Mouse (Mus musculus) forebrain, postnatal 0 days (tissue): ENCODE results near the gene Cachd1. TPM values are rescaled to one million over a fixed set of nuclear protein-coding genes. Genes with fewer than 3 reads are reported as not detected.

Experiments
- ATAC-seq: fragments of 200-750 bp; cut with Nextera tagmentation; 2 replicates; pipeline ENCODE4 v1.8.0; 2017; ENCODE audit warnings: mild to moderate bottlenecking, moderate library complexity
- DNase-seq: peaks from one replicate; pipeline ENCODE4 v3.0.0-alpha.2; 2015
- H3K27ac ChIP-seq: fragments of 300-500 bp; sonication (generic); 2 replicates; pipeline ENCODE4 v1.5.1; 2014; ENCODE audit warnings: low read depth, mild to moderate bottlenecking, antibody characterized with exemption, low read length, moderate library complexity, mixed read lengths
- H3K27me3 ChIP-seq: fragments of 300-500 bp; sonication (generic); 2 replicates; pipeline ENCODE4 v1.6.1; 2014; ENCODE audit warnings: mild to moderate bottlenecking, low read length, mixed read lengths; ENCODE audit not compliant: insufficient read depth
- H3K36me3 ChIP-seq: fragments of 300-500 bp; sonication (generic); 2 replicates; pipeline ENCODE4 v1.6.1; 2014; ENCODE audit warnings: mild to moderate bottlenecking, moderate library complexity; ENCODE audit not compliant: insufficient read depth
- H3K4me1 ChIP-seq: fragments of 300-500 bp; sonication (generic); 2 replicates; pipeline ENCODE4 v1.6.1; 2014; ENCODE audit warnings: antibody characterized with exemption; ENCODE audit not compliant: insufficient read depth
- H3K4me2 ChIP-seq: fragments of 300-500 bp; sonication (generic); 2 replicates; pipeline ENCODE4 v1.6.1; 2014; ENCODE audit warnings: low read depth, mild to moderate bottlenecking, moderate library complexity
- H3K4me3 ChIP-seq: fragments of 300-500 bp; sonication (generic); 2 replicates; pipeline ENCODE4 v1.5.1; 2014; ENCODE audit warnings: low read depth, low read length, mixed read lengths
- H3K9ac ChIP-seq: fragments of 300-500 bp; sonication (generic); 2 replicates; pipeline ENCODE4 v1.6.1; 2014; ENCODE audit warnings: mild to moderate bottlenecking
- H3K9me3 ChIP-seq: fragments of 300-500 bp; sonication (generic); 2 replicates; pipeline ENCODE4 v1.6.1; 2016; ENCODE audit warnings: low read length
- CTCF ChIP-seq: sonication (generic); IDR thresholded peaks from 2 replicates; pipeline ENCODE4 v1.5.1; 2016; ENCODE audit warnings: antibody characterized with exemption, control low read depth, low read depth
- WGBS: fragments of 180-500 bp; shearing (Covaris S2); extraction: QIAGEN DNeasy Blood & Tissue Kit; methylation state at CpG from one replicate; pipeline ENCODE4 v1.1.7; 2014; 5-methylcytosine and 5-hydroxymethylcytosine counted together
- polyA plus RNA-seq: library from polyadenylated mRNA; unstranded; fragments of >200 nt; fragmentation: Nextera tagmentation; extraction: Ambion mirVana; gene quantifications from 2 replicates; pipeline ENCODE4 v1.2.1, GENCODE M21; 2015
- total RNA-seq: library from RNA; depleted of rRNA; stranded (reverse); fragments of >200 nt; gene quantifications from 2 replicates; pipeline ENCODE4 v1.2.3, GENCODE M21; 2014

Cachd1 gene
- total and polyA plus RNA-seq, 2 experiments from 2014 or later, result 12.9 to 16.9 TPM

DNA sequence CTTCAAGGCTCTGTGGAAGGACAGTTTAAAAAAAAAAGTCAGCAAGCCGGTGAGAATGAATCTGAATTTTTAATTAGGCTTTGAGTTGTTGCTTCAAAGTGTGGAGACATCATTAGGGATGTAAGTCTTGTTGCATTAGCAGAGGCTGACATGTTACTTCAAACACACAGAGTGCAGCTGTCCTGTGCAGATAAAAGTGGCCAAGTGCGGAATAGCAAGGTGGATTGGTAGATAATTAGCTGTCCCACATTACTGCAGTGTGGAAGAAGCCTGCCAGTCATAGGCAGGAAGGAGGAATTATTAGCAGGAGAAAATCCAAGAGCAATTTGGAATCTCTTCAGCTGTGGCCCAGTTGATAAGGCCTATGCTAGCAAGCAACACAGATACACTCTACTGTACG is 10.7 kb downstream of the Cachd1 start:
- 57% methylated on average over 3 of the region's 3 CpGs for WGBS
- H3K27ac ChIP-seq, result no peak overlapping the region
- no peak overlapping the region for H3K4me2 ChIP-seq
- H3K36me3 ChIP-seq, result no peaks in the 10 kb centered on the region
- no peak for DNase-seq
- H3K9ac ChIP-seq, result no peak overlapping the region
- no peaks in the 10 kb centered on the region for H3K27me3 ChIP-seq
- ATAC-seq, result no peak
- H3K9me3 ChIP-seq, result no peaks in the 10 kb centered on the region
- no peak for TF ChIP-seq CTCF
- H3K4me1 ChIP-seq, result no peaks in the 10 kb centered on the region
- H3K4me3 ChIP-seq, result no peak overlapping the region

DNA sequence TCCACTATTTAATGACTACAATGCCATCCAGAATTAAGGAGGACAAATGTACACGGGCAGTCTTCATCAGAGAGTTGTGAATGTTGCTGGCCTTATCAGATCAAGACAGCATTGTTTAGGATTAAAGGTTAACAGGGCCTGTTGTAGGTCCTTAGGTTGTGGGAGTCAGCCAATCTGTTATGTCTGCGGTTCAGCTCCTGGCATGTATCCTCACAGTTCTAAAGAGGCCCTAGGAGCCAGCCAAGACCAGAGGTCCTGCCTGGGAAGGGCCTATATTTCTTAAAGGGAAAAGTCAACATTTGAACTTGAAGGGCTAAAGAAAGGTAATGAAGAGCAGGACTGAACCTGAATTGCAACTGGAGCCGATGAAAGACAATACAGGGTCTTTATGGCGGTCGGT is 13.7 kb downstream of the Cachd1 start:
- Histone ChIP-seq H3K27ac (no peak overlapping the region), H3K4me2 (no peak overlapping the region), H3K4me1 (no peaks in the 10 kb centered on the region), H3K27me3 (no peaks in the 10 kb centered on the region), H3K9ac (no peak overlapping the region), H3K36me3 (no peaks in the 10 kb centered on the region), H3K4me3 (no peak overlapping the region), H3K9me3 (no peaks in the 10 kb centered on the region)
- 84% methylated on average over 5 of the region's 5 CpGs for WGBS
- ATAC-seq (no peak), DNase-seq (no peak)
- no peak for TF ChIP-seq CTCF

DNA sequence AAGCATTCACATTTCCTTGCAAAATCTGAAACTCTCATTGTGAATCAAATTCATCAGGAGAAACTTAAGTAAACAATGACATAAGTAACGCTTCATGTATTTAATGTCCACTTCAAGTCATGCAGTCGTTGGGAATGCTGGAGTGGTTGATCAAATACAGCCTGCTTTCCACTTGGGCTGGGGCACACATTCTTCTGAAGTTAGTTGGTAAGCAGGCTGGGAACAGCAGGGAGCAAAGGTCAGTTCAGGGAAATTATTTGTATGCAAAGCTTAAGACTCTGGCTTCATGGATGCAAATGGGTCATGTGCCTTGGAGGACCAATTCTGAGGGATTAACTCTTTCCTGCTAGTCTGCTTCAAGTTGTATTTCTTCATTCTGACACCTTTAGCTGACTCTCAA is 16.7 kb downstream of the Cachd1 start:
- H3K4me2 ChIP-seq, result no peak overlapping the region
- no peak for ATAC-seq
- H3K27ac ChIP-seq, result no peak overlapping the region
- no peak overlapping the region for H3K9ac ChIP-seq
- DNase-seq, result no peak
- whole genome bisulfite sequencing, result 15% methylated on average over 2 of the region's 2 CpGs
- H3K9me3 ChIP-seq, result no peaks in the 10 kb centered on the region
- 0 out of 2 replicates have a peak, but pooled peaks cover 2% of the 10 kb centered on the region for H3K4me1 ChIP-seq
- no peak for TF ChIP-seq CTCF
- H3K36me3 ChIP-seq, result no peaks in the 10 kb centered on the region
- H3K4me3 ChIP-seq, result no peak overlapping the region
- no peaks in the 10 kb centered on the region for H3K27me3 ChIP-seq

DNA sequence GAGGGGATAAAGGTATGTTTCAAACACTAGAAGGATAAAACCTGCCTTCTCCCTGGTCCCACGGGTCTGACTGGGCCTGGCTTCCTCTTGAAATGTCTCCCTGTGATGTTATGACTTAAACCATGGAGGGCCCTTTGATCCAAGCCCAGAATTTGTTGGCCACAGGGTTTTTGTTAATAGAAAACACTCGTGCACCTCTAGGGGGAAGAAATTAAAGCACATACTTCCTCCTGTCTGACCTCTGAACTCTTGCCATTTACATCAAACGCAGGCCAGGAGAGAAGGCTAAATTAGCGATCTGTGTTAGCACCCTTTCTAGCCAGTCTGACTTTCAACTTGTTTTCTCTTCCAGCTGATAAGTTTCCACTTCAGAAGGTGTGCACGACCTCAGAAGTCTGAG is 19.0 kb downstream of the Cachd1 start:
- Histone ChIP-seq H3K4me1 (0 out of 2 replicates have a peak, but pooled peaks cover 2% of the 10 kb centered on the region), H3K27me3 (no peaks in the 10 kb centered on the region), H3K9me3 (no peaks in the 10 kb centered on the region), H3K4me2 (no peak overlapping the region), H3K36me3 (no peaks in the 10 kb centered on the region), H3K4me3 (no peak overlapping the region), H3K9ac (no peak overlapping the region), H3K27ac (no peak overlapping the region)
- no peak for TF ChIP-seq CTCF
- no peak for DNase-seq
- no peak for ATAC-seq
- 20% methylated on average over 5 of the region's 5 CpGs for WGBS

DNA sequence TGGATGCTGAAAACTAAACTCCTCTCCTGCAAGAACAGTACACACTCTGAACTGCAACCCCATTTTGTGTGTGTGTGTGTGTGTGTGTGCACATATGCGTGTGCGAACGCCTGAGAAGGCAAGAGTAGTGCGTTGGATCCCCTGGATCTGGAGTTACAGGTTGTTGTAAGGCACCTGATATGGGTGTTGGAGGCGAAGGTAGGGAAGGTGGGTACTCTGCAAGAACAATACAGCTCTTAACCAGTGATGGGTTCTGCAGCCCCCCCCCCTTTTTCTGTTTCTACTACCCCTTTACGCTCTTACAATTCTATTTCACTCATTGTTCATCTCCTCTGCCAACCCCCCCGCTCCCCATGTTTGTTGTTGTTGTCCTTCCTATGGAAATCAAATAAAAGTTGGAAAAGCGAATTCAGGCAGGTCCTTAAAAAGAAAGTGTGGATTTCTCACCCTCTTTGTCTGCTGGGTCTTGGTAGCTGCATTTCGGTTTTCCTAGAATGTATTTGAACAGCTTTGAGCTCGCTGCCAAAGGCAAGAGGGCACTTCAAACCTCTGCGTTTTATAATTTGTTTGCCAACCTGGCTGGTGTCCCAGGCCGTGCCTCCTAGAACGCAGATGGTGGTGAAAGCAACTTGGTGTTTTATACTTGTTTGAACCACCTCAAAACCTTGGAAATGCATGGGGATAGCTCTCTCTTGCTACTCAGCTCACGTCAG is 24.4 kb downstream of the Cachd1 start:
- TF ChIP-seq CTCF, result no peak
- no peak overlapping the region for H3K27ac ChIP-seq
- DNase-seq, result peak; percentile 40

DNA sequence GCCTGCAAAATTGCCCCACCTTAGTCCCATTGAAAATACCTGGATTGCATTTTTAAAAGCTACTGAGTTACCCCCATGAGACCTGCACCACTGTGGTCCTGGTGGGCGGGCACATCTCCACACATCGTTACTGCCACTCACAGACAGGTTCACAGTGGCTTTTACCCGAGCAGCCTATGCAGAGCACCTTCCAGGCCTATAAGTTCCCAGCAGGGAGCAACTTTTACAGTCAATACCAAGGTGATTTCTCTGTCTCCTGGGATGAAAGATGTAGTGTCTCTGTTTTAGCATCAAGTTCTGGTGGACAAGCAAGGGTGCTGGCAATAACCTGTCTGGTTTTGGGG is 24.9 kb downstream of the Cachd1 start:
- no peak for TF ChIP-seq CTCF

More for the DNA sequence above, 24.4 kb downstream of the Cachd1 start:
- H3K27me3 ChIP-seq, result no peaks in the 10 kb centered on the region
- no peaks in the 10 kb centered on the region for H3K9me3 ChIP-seq
- no peaks in the 10 kb centered on the region for H3K36me3 ChIP-seq
- 58% methylated on average over 14 of the region's 14 CpGs for WGBS
- no peak overlapping the region for H3K9ac ChIP-seq
- no peak overlapping the region for H3K4me3 ChIP-seq
- H3K4me2 ChIP-seq, result no peak overlapping the region
- peaks cover 2% of the 10 kb centered on the region; the same call in 1 of the 2 replicates for H3K4me1 ChIP-seq
- peak; percentile 40 for ATAC-seq

DNA sequence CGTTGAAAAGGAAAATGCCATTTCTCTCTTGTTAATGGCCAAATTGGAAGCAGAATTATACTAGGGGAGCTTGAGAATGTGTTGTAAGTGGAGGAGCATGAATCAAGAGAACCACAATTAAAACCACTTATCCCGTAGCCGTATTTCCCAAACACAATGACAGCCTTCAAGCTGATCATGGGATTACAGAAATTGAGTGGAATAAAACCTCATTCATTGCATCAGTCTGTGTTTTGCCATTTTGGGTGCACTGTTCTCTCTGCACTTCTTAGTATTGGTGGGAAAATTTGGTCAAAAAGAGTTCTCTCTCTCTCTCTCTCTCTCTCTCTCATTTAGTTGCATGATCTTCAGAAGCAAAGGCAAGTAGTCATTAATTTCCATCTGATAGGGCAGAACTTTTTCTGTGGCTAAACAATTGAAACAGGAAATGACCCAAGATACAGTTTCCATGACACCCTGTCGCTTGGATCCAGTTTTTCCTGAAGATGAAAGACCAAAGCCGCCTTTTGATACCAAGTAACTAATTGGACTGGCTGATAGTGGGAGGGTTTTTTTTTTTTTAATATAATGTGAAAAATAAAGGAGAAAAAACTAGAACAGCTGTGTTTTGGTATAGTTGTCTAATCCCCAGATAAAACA is 34.7 kb downstream of the Cachd1 start:
- no peak for TF ChIP-seq CTCF
- Histone ChIP-seq H3K9me3 (no peaks in the 10 kb centered on the region), H3K9ac (no peak overlapping the region), H3K27ac (0 out of 2 replicates have a peak overlapping the region, but pooled peaks have one; percentile 23), H3K4me2 (peak overlapping the region; percentile 10), H3K36me3 (no peaks in the 10 kb centered on the region), H3K4me1 (no peaks in the 10 kb centered on the region; the same call in 1 of the 2 replicates), H3K27me3 (no peaks in the 10 kb centered on the region), H3K4me3 (no peak overlapping the region)
- 10% methylated on average over 5 of the region's 5 CpGs for WGBS
- DNase-seq (peak; percentile 35), ATAC-seq (peak; percentile 62; the same call in 1 of the 2 replicates)

More for the DNA sequence above, 24.9 kb downstream of the Cachd1 start:
- no peak overlapping the region for H3K4me3 ChIP-seq
- H3K27me3 ChIP-seq, result no peaks in the 10 kb centered on the region
- H3K9ac ChIP-seq, result no peak overlapping the region
- no peak for ATAC-seq
- 53% methylated on average over 3 of the region's 3 CpGs for WGBS
- H3K9me3 ChIP-seq, result no peaks in the 10 kb centered on the region
- H3K4me2 ChIP-seq, result no peak overlapping the region
- no peaks in the 10 kb centered on the region for H3K36me3 ChIP-seq
- no peak overlapping the region for H3K27ac ChIP-seq
- peaks cover 2% of the 10 kb centered on the region; the same call in 1 of the 2 replicates for H3K4me1 ChIP-seq
- DNase-seq, result no peak
